Mouse (Mus musculus): ENCODE results near the gene Gm8229.
"Not testable (repeated sequence)": the region's sequence is repeated elsewhere in the genome, so short reads cannot be mapped to it uniquely, and the experiment has no call there.

The Gm8229 gene

GRCm38 (mm10) chr14:44365057-44365456, at the start of gene Gm8229:
TSS of gene Gm8229 (plus strand) at chr14:44365357.
- DNase-seq, result not testable (repeated sequence)

GRCm38 (mm10) chr14:44338484-44338883, 26.7 kb upstream of the Gm8229 start, which contains the start of gene Gm5930:
TSS of gene Gm5930 (minus strand) at chr14:44338584.
- DNase-seq, result not testable (repeated sequence)

- not testable (repeated sequence) for DNase-seq
Observed at GRCm38 (mm10) chr14:44361416-44361815, 3.7 kb upstream of the Gm8229 start.

- DNase-seq, result not testable (repeated sequence)
Observed at GRCm38 (mm10) chr14:44362301-44362700, 2.9 kb upstream of the Gm8229 start.

GRCm38 (mm10) chr14:44384233-44384632, 19.1 kb downstream of the Gm8229 start:
- not testable (repeated sequence) for DNase-seq

- not testable (repeated sequence) for DNase-seq
Observed at GRCm38 (mm10) chr14:44410588-44410987, 45.4 kb downstream of the Gm8229 start, which contains the start of gene Gm3371. TSS of gene Gm3371 (minus strand) at chr14:44410688.
